Mouse (Mus musculus): ENCODE measurements at regions not wholly inside any gene's neighbourhood (a gene's known extent, or its start where the extent isn't known, plus 50 kb on each side); places are given as distances from the start of the nearest gene placed in this dataset.
"Not testable (repeated sequence)": the region's sequence is repeated elsewhere in the genome, so short reads cannot be mapped to it uniquely, and the experiment has no call there.

DNA sequence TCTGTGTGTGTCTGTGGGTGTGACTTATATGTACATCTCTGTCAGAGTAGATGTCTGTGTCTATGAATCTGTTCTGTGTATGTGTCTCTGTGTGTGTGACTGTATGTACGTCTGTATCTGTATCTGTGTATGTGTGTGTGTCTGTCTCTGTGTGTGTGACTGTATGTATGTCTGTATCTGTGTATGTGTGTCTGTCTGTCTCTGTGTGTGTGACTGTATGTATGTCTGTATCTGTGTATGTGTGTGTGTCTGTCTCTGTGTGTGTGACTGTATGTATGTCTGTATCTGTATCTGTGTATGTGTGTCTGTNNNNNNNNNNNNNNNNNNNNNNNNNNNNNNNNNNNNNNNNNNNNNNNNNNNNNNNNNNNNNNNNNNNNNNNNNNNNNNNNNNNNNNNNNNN is 88.3 kb downstream of the Sspn start:
- not testable (repeated sequence) for H3K4me3 ChIP-seq (ENCODE audit: low read depth, low read length); H3K4me2 ChIP-seq; H3K9me3 ChIP-seq (replicated peaks; ENCODE audit: control insufficient read depth, low read length); H3K4me1 ChIP-seq (ENCODE audit: control insufficient read depth, insufficient read depth, low read length); H3K9ac ChIP-seq (ENCODE audit: low read depth, low read length); H3K27ac ChIP-seq (ENCODE audit: low read depth, low read length); H3K27me3 ChIP-seq (ENCODE audit: control insufficient read depth, insufficient read depth, low read length); H3K36me3 ChIP-seq (ENCODE audit: control insufficient read depth, insufficient read depth, low read length)
- ATAC-seq (replicated peaks; ENCODE audit: insufficient number of reproducible peaks, low FRiP score, low TSS enrichment), result peak; percentile 63; the same call in 1 of the 2 replicates
- WGBS (ENCODE audit: insufficient replicate concordance), result 61% methylated on average over 1 of the region's 1 CpGs
